Comparison of ENCODE assay signal across 24 mouse cellular contexts in the genomic region with DNA sequence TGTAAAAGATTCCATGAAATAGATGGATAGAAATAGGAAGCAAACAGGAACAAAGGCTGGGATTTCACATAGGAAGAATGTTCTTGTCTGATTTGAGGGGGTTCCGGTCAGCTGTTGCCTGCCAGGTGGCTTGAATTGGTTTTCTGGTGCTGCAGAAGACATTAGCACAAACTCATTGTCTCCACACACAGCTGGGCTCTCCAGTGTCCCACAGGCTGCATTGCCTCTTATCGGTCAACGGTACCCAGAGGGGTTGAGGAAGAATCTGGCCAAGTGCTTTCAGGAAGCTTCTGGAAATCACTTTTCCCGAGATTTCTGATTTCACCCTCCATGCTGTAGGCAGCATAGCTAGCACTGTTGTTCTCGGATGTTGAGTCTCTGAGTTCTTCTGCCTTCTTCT. TPM values are rescaled to one million over a fixed set of nuclear protein-coding genes. Genes with fewer than 3 reads are reported as not detected.
DNase-seq lines count a peak whose midpoint lies in the region; ATAC-seq and TF ChIP-seq lines count a peak whose summit lies in the region.
"Had no signal": no experiment of that assay in that cellular context is flagged by ENCODE, and none has a peak within 500 bp of the region (broad histone marks: within the 10 kb centered on the region; RNA-seq: fewer than 3 reads in every experiment).

No protein-coding gene starts in this region.

- no peak overlapping the region for H3K4me3 ChIP-seq in brown adipose tissue, adult 24 weeks (ENCODE audit: insufficient read depth, low read depth, low read length)
- no peak overlapping the region for H3K4me3 ChIP-seq in heart, postnatal 0 days (ENCODE audit: low read depth, low read length)
- H3K4me3 ChIP-seq: embryonic facial prominence, embryonic 10.5 days; heart, embryonic 13.5 days; hindbrain, embryonic 15.5 days had no signal

- peak; percentile 64 for DNase-seq in heart, adult 8-10 months (ENCODE audit: low spot score)
- no peak for DNase-seq in heart, postnatal 0 days (ENCODE audit: low spot score)
- DNase-seq in heart, postnatal 36 days: peak; percentile 24 to 29
- no peak for DNase-seq in kidney, adult 9 months
- no peak for DNase-seq in cerebellum, postnatal 4 days (ENCODE audit: low spot score in 2 of 2)
- no peak for DNase-seq in embryo, embryonic 11 days
- DNase-seq: adrenal gland, adult 2 months; adrenal gland, postnatal 36 days; cerebellum, adult 11 months; cerebellum, adult 8-10 months; cerebellum, postnatal 25 days; gastrocnemius, postnatal 36 days; kidney, adult 2 months had no signal

- peak overlapping the region; percentile 61 for H3K27ac ChIP-seq in brown adipose tissue, adult 24 weeks (replicated peaks; ENCODE audit: low read depth, low read length)
- H3K27ac ChIP-seq in heart, postnatal 0 days (ENCODE audit: low read depth): no peak overlapping the region; the same call in 1 of the 2 replicates
- H3K27ac ChIP-seq: embryonic facial prominence, embryonic 10.5 days; heart, embryonic 13.5 days; hindbrain, embryonic 15.5 days had no signal

- peak; percentile 63 for ATAC-seq in heart, postnatal 0 days (ENCODE audit: insufficient read depth, low read depth)
- ATAC-seq: forebrain, embryonic 14.5 days had no signal

- H3K36me3 ChIP-seq in heart, postnatal 0 days (replicated peaks; ENCODE audit: control insufficient read depth, insufficient read depth, low read length): no peaks in the 10 kb centered on the region
- H3K36me3 ChIP-seq: embryonic facial prominence, embryonic 10.5 days; heart, embryonic 13.5 days; hindbrain, embryonic 15.5 days had no signal

- no peak overlapping the region for H3K4me2 ChIP-seq in heart, postnatal 0 days (ENCODE audit: low read depth, low read length)
- H3K4me2 ChIP-seq: heart, embryonic 13.5 days; hindbrain, embryonic 15.5 days had no signal

- no peaks in the 10 kb centered on the region for H3K9me3 ChIP-seq in heart, postnatal 0 days (replicated peaks; ENCODE audit: control insufficient read depth, low read length)
- H3K9me3 ChIP-seq: embryonic facial prominence, embryonic 10.5 days; heart, embryonic 13.5 days; hindbrain, embryonic 15.5 days had no signal

- WGBS in heart, postnatal 0 days: 50% methylated on average over 5 of the region's 5 CpGs

- no peak overlapping the region for H3K9ac ChIP-seq in heart, postnatal 0 days (replicated peaks; ENCODE audit: low read depth, low read length)
- H3K9ac ChIP-seq: heart, embryonic 13.5 days; hindbrain, embryonic 15.5 days had no signal

- TF ChIP-seq EP300 in heart, postnatal 0 days (IDR thresholded peaks at IDR 0.05; ENCODE audit: low read depth): no peak

- intact Hi-C loops in heart, postnatal 36 days (cut with DNase I): loop anchor here (2.0 kb wide), 1 partner anchor 20 kb away; no protein-coding TSS in a partner anchor

- H3K27me3 ChIP-seq in heart, postnatal 0 days (ENCODE audit: control insufficient read depth, insufficient read depth, low read length): no peaks in the 10 kb centered on the region
- H3K27me3 ChIP-seq: heart, embryonic 13.5 days; hindbrain, embryonic 15.5 days had no signal

- peaks cover 12% of the 10 kb centered on the region; the same call in 1 of the 2 replicates for H3K4me1 ChIP-seq in brown adipose tissue, adult 24 weeks (ENCODE audit: control insufficient read depth, insufficient read depth, insufficient read length, low read length)
- peaks cover 6% of the 10 kb centered on the region; the same call in 1 of the 2 replicates for H3K4me1 ChIP-seq in heart, postnatal 0 days (ENCODE audit: control insufficient read depth, insufficient read depth)
- H3K4me1 ChIP-seq: embryonic facial prominence, embryonic 10.5 days; hindbrain, embryonic 15.5 days had no signal

- TF ChIP-seq CTCF in heart, postnatal 0 days (IDR thresholded peaks at IDR 0.05; ENCODE audit: low read depth): no peak

RNA-seq across cellular contexts. Expression of gene Tppp, which starts 17.9 kb away (rescaled TPM):
- 15.1 and 18.7 TPM in 2 replicates for polyA plus RNA-seq in brown adipose tissue, adult 24 weeks (2012; ENCODE audit: insufficient read depth, insufficient read length, missing spikeins)
- 10 to 100 TPM; 13.9 to 19.6 (median 14.7) TPM for total RNA-seq in heart, adult 8-10 months (2022)
- total RNA-seq in heart, postnatal 0 days (2014; rRNA removed; ENCODE audit: low replicate concordance): 12.6 and 16.9 TPM in 2 replicates
- polyA plus RNA-seq in heart, postnatal 0 days (2015; fragmentation: Nextera tagmentation; extraction: Ambion mirVana): 4.2 and 5.8 TPM in 2 replicates
- total RNA-seq in heart, postnatal 36 days (2021): 10 to 100 TPM; 19.3 to 24.5 TPM

RNA-seq across cellular contexts. Expression of gene Zdhhc11, which starts 27.6 kb away (rescaled TPM):
- not detected in 2 replicates for polyA plus RNA-seq in brown adipose tissue, adult 24 weeks (2012; ENCODE audit: insufficient read depth, insufficient read length, missing spikeins)
- not detected for total RNA-seq in heart, adult 8-10 months (2022)
- total RNA-seq in heart, postnatal 0 days (2014; rRNA removed; ENCODE audit: low replicate concordance): not detected in 2 replicates
- polyA plus RNA-seq in heart, postnatal 0 days (2015; fragmentation: Nextera tagmentation; extraction: Ambion mirVana): not detected in 2 replicates
- total RNA-seq in heart, postnatal 36 days (2021): not detected
- total RNA-seq: adrenal gland, adult 2 months; adrenal gland, postnatal 36 days; ES-E14; gastrocnemius, adult 8-10 months; gastrocnemius, postnatal 36 days had no signal
- polyA plus RNA-seq: adrenal gland, adult 2 months; embryonic facial prominence, embryonic 10.5 days; embryonic facial prominence, embryonic 14.5 days; forebrain, embryonic 14.5 days; heart, embryonic 13.5 days; hindbrain, embryonic 11.5 days; hindbrain, embryonic 15.5 days; intestine, embryonic 16.5 days; kidney, adult 2 months; kidney, embryonic 16.5 days had no signal

RNA-seq across cellular contexts. Expression of gene Brd9, which starts 53.7 kb away (rescaled TPM):
- polyA plus RNA-seq in brown adipose tissue, adult 24 weeks (2012; ENCODE audit: insufficient read depth, insufficient read length, missing spikeins): 15.4 and 16.2 TPM in 2 replicates
- total RNA-seq in heart, adult 8-10 months (2022): 10 to 100 TPM; 16.8 to 22.5 (median 20.7) TPM
- total RNA-seq in heart, postnatal 0 days (2014; rRNA removed; ENCODE audit: low replicate concordance): 41.9 and 43.3 TPM in 2 replicates
- 28.4 and 29.3 TPM in 2 replicates for polyA plus RNA-seq in heart, postnatal 0 days (2015; fragmentation: Nextera tagmentation; extraction: Ambion mirVana)
- total RNA-seq in heart, postnatal 36 days (2021): 10 to 100 TPM; 20.6 to 23.6 TPM

RNA-seq across cellular contexts. Expression of gene Trip13, which starts 53.7 kb away (rescaled TPM):
- polyA plus RNA-seq in brown adipose tissue, adult 24 weeks (2012; ENCODE audit: insufficient read depth, insufficient read length, missing spikeins): 0.50 TPM in 1 of 2 replicates, not detected in the other
- total RNA-seq in heart, adult 8-10 months (2022): under 1 TPM; 0.16 to 0.89 (median 0.20) TPM
- total RNA-seq in heart, postnatal 0 days (2014; rRNA removed; ENCODE audit: low replicate concordance): 2.6 and 9.8 TPM in 2 replicates
- 8.0 and 8.8 TPM in 2 replicates for polyA plus RNA-seq in heart, postnatal 0 days (2015; fragmentation: Nextera tagmentation; extraction: Ambion mirVana)
- under 1 TPM; 0.33 to 0.68 TPM for total RNA-seq in heart, postnatal 36 days (2021)

Comparison
In these comparisons a context has a peak if more than half of its experiments do, and no peak if none do; other contexts are left out.
1. DNase-seq: peak in heart, adult 8-10 months (single experiment) and heart, postnatal 36 days (2 of 2); none in heart, postnatal 0 days (single experiment), kidney, adult 9 months (single experiment), cerebellum, postnatal 4 days (0 of 2) and embryo, embryonic 11 days (single experiment).